16 mouse cellular contexts compared by ENCODE assay signal in genomic region chr2:173479050-173479449, GRCm38 (mm10). TPM values are rescaled to one million over a fixed set of nuclear protein-coding genes. Genes with fewer than 3 reads are reported as not detected.
DNase-seq lines count a peak whose midpoint lies in the region.
"Had no signal": no experiment of that assay in that cellular context is flagged by ENCODE, and none has a peak within 500 bp of the region (broad histone marks: within the 10 kb centered on the region; RNA-seq: fewer than 3 reads in every experiment).

No protein-coding gene starts in this region.

- peak; percentile 37 for DNase-seq in adrenal gland, postnatal 10 days
- DNase-seq in adrenal gland, adult 18-20 months (ENCODE audit: low spot score in 2 of 2) = no peak
- DNase-seq in heart, adult 11 months = peak; percentile 24
- no peak for DNase-seq in heart, postnatal 14 days
- DNase-seq in kidney, postnatal 14 days = peak; percentile 13
- no peak for DNase-seq in kidney, adult 8-10 months
- peak; percentile 50 for DNase-seq in testis, postnatal 10 days (ENCODE audit: low spot score)
- DNase-seq in testis, postnatal 14 days (ENCODE audit: low spot score) = no peak
- DNase-seq: cerebellum, adult 18-20 months; cerebellum, adult 9-11 months; cerebellum, postnatal 36 days; gastrocnemius, adult 2 months; gastrocnemius, postnatal 25 days; heart, postnatal 4 days had no signal

- intact Hi-C loops in heart, postnatal 14 days (cut with DNase I) = no loop called here

RNA-seq across cellular contexts. Expression of gene 1700021F07Rik, which starts 43.3 kb away (rescaled TPM):
- not detected for total RNA-seq in adrenal gland, postnatal 10 days (2021)
- total RNA-seq in adrenal gland, adult 18-20 months (2021) = not detected
- total RNA-seq in heart, postnatal 14 days (2021) = not detected
- total RNA-seq: gastrocnemius, adult 2 months; gastrocnemius, postnatal 25 days; granulocyte monocyte progenitor cell, adult 5-6 weeks; heart, postnatal 4 days; MEL had no signal

Comparison
In these comparisons a context has a peak if more than half of its experiments do, and no peak if none do; other contexts are left out.
1. DNase-seq: peak in adrenal gland, postnatal 10 days (single experiment), heart, adult 11 months (single experiment), kidney, postnatal 14 days (single experiment) and testis, postnatal 10 days (single experiment); none in adrenal gland, adult 18-20 months (0 of 2), heart, postnatal 14 days (0 of 2), kidney, adult 8-10 months (0 of 2) and testis, postnatal 14 days (single experiment).